Mouse (Mus musculus) hindbrain, embryonic 10.5 days (tissue): ENCODE results near the gene Prnp. TPM values are rescaled to one million over a fixed set of nuclear protein-coding genes. Genes with fewer than 3 reads are reported as not detected.

Source experiments
- DNase-seq: peaks from one replicate; pipeline ENCODE4 v3.0.0-alpha.2; 2017; ENCODE audit warnings: low spot score
- H3K27ac ChIP-seq: fragments of 300-500 bp; sonication (generic); 2 replicates; pipeline ENCODE4 v1.5.1; 2016; ENCODE audit warnings: mild to moderate bottlenecking, moderate library complexity
- H3K27me3 ChIP-seq: fragments of 300-500 bp; sonication (generic); 2 replicates; pipeline ENCODE4 v1.6.1; 2016; ENCODE audit warnings: mild to moderate bottlenecking; ENCODE audit not compliant: poor library complexity, insufficient read depth, severe bottlenecking
- H3K36me3 ChIP-seq: fragments of 300-500 bp; sonication (generic); 2 replicates; pipeline ENCODE4 v1.6.1; 2016; ENCODE audit warnings: mild to moderate bottlenecking, moderate library complexity
- H3K4me1 ChIP-seq: fragments of 300-500 bp; sonication (generic); replicated peaks from 2 replicates; pipeline ENCODE4 v1.6.1; 2016; ENCODE audit warnings: mild to moderate bottlenecking
- H3K4me3 ChIP-seq: fragments of 300-500 bp; sonication (generic); 2 replicates; pipeline ENCODE4 v1.5.1; 2016; ENCODE audit warnings: mild to moderate bottlenecking, moderate library complexity
- H3K9me3 ChIP-seq: fragments of 300-500 bp; sonication (generic); 2 replicates; pipeline ENCODE4 v1.6.1; 2016; ENCODE audit warnings: mild to moderate bottlenecking, moderate library complexity
- WGBS: fragments of 180-500 bp; shearing (Covaris S2); methylation state at CpG from one replicate; pipeline ENCODE4 v1.1.7; 2016; 5-methylcytosine and 5-hydroxymethylcytosine counted together
- polyA plus RNA-seq: library from polyadenylated mRNA; unstranded; fragments of >200 nt; fragmentation: Nextera tagmentation; extraction: Ambion mirVana; gene quantifications from 2 replicates; pipeline ENCODE4 v1.2.1, GENCODE M21; 2016

Prnp gene
- 21.0 and 43.7 TPM in 2 replicates for polyA plus RNA-seq

- DNase-seq, result peak; percentile 92
- H3K27me3 ChIP-seq, result peaks cover 7% of the 10 kb centered on the region; the same call in 1 of the 2 replicates
- H3K36me3 ChIP-seq, result no peaks in the 10 kb centered on the region
- peaks cover 33% of the 10 kb centered on the region for H3K4me1 ChIP-seq
- peak within 1 kb of the TSS; percentile 79 for H3K4me3 ChIP-seq
- WGBS, result 5% methylated on average over 51 of the region's 52 CpGs
- H3K27ac ChIP-seq, result peak within 1 kb of the TSS; percentile 91
- H3K9me3 ChIP-seq, result no peaks in the 10 kb centered on the region
Measured at GRCm38 (mm10) chr2:131909683-131910572, at the start of gene Prnp, which contains the start of gene Prn. Prnp (plus strand) TSS chr2:131909928. Prn (plus strand) TSS chr2:131909957.

DNA sequence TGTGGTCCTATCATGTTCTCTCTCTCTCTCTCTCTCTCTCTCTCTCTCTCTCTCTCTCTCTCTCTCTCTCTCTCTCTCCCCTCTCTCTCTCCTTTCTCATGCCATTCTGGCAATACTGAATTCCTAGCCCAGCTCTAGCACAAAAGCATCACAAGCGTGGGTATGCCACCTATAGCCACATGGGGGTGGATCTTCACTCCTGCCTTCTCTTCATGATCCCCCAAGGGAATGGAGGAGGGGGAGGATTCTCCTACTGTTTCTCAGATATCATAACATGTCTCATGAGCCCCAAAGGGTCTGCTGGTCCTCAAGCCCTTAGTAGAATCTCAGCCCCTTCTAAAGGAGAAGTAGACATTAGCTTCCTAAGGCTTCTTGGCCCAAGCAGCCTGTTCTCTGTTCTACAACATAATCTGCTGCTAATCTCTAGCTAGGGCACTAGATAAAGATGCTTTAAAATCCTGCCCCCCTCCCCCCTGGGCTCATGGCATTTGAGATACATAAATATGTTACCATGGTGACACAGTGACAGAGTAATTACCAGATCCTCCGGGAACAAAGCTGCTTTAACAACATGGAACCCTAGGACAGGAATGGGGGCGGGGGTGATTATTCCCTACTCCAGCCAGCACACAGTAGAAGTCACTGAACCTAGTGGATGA, 47.0 kb upstream of the Prnp start:
- Histone ChIP-seq H3K9me3 (no peaks in the 10 kb centered on the region), H3K4me3 (no peak overlapping the region), H3K27ac (peak overlapping the region; percentile 64; the same call in 1 of the 2 replicates), H3K36me3 (no peaks in the 10 kb centered on the region), H3K27me3 (no peaks in the 10 kb centered on the region), H3K4me1 (peaks cover 32% of the 10 kb centered on the region)
- peak; percentile 20 for DNase-seq
- 55% methylated on average over 3 of the region's 3 CpGs for WGBS

DNA sequence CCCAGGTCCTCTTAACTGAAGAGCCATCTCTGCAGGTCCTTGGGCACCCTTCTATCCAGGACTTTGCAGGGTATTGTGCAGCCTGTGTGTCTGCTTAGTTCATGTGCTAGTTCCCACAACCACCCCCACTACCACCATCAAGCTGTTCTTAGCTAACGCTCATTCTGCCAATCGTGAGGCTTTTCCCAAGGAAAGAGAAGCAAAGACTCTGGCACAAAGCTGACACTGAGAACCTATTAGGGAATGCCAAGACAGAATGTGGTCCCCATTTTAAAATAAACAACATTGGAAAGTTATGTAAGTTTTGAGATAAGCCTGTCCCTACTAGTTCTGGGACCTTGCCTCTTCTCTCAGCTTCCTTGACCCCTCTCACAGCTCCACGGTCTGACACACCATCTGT, 46.3 kb upstream of the Prnp start:
- no peaks in the 10 kb centered on the region for H3K27me3 ChIP-seq
- WGBS, result 79% methylated on average over 3 of the region's 3 CpGs
- H3K36me3 ChIP-seq, result no peaks in the 10 kb centered on the region
- peaks cover 29% of the 10 kb centered on the region for H3K4me1 ChIP-seq
- no peak for DNase-seq
- H3K4me3 ChIP-seq, result no peak overlapping the region
- no peaks in the 10 kb centered on the region for H3K9me3 ChIP-seq
- peak overlapping the region; percentile 35; the same call in 1 of the 2 replicates for H3K27ac ChIP-seq

GRCm38 (mm10) chr2:131864262-131864796, 45.4 kb upstream of the Prnp start:
- H3K4me3 ChIP-seq, result no peak overlapping the region
- H3K4me1 ChIP-seq, result peaks cover 28% of the 10 kb centered on the region
- H3K27me3 ChIP-seq, result no peaks in the 10 kb centered on the region
- H3K27ac ChIP-seq, result no peak overlapping the region
- DNase-seq, result no peak
- WGBS, result 89% methylated on average over 2 of the region's 2 CpGs
- no peaks in the 10 kb centered on the region for H3K9me3 ChIP-seq
- H3K36me3 ChIP-seq, result no peaks in the 10 kb centered on the region

DNA sequence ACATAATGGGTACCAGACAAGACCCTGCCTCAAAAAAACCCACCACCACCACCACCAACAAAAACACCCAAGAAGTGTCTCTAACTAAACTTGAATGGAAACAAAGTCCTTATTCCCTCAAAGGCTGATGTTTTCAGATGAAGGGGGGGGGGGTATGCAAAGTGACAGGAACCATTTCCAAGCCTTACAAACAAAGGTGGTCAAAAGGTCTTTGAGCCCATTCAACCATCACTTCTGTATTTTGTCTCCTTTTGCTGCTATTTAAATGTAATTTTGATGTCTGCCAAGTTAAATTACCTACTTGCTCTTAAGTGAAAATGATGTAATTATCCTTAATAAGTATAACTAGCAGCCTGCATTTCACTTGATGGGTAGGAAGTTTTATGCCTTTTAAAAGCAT, 43.1 kb upstream of the Prnp start:
- Histone ChIP-seq H3K27me3 (no peaks in the 10 kb centered on the region), H3K4me1 (peaks cover 28% of the 10 kb centered on the region), H3K9me3 (0 out of 2 replicates have a peak, but pooled peaks cover 2% of the 10 kb centered on the region), H3K27ac (no peak overlapping the region), H3K4me3 (no peak overlapping the region), H3K36me3 (no peaks in the 10 kb centered on the region)
- DNase-seq, result no peak

DNA sequence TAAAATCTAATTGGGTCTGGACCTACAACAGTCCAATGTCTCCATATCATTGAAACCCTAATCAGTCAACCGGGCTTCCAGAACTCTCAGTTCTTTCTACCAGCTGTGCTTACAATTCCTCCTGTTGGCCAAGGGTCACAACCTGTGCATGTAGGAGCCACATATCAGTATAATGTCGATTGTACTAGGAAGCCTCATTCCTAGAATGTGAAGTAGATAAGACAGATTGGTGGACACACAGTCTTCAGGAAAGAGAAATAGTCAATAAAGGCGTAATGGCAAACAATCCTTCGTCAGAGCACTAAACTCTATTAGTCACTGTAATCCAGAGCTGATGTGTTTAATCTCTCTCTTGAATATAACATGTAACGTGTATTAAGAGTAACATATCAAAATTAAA, 40.7 kb upstream of the Prnp start:
- Histone ChIP-seq H3K9me3 (0 out of 2 replicates have a peak, but pooled peaks cover 3% of the 10 kb centered on the region), H3K36me3 (no peaks in the 10 kb centered on the region), H3K27me3 (no peaks in the 10 kb centered on the region), H3K4me1 (peaks cover 10% of the 10 kb centered on the region; the same call in 1 of the 2 replicates), H3K27ac (no peak overlapping the region), H3K4me3 (no peak overlapping the region)
- no peak for DNase-seq
- 91% methylated on average over 5 of the region's 5 CpGs for WGBS

GRCm38 (mm10) chr2:131873376-131873775, 36.4 kb upstream of the Prnp start:
- DNase-seq, result no peak
- Histone ChIP-seq H3K36me3 (no peaks in the 10 kb centered on the region), H3K4me3 (no peak overlapping the region), H3K9me3 (0 out of 2 replicates have a peak, but pooled peaks cover 3% of the 10 kb centered on the region), H3K27me3 (no peaks in the 10 kb centered on the region), H3K27ac (no peak overlapping the region), H3K4me1 (no peaks in the 10 kb centered on the region)
- 84% methylated on average over 1 of the region's 1 CpGs for WGBS

DNA sequence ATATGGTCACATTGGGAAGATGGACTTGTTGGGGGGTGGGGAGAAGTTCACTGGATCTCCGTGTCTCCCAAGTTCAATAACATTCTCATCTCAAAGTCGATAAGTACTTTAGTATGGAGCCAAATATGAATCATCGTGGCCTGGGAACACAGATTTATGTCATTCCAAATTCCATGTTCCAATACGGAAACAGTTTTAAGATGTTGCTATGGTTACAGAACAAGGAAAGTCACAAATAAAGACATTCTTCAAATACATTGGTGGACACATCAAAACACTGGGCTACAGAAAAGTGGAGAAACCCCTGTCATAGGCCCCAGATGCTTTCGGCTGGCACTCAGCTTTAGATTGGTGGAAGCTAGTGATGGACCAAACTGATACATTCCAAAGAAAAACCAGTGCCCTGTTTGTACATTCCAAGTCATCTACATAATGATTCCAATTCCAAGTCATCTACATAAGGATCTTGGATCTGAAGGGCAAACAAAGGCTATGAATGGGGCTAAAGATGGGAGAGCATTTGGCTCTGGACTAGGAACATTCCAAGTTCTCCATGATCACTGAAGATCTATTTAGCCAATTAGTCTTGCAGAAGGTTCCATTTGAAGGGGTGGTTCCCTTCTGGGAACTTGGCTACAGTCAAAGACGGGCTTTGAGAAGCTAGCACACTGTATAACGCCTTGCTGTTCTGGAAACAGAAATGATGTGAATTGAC, 33.0 kb upstream of the Prnp start:
- no peak for DNase-seq
- H3K4me1 ChIP-seq, result 0 out of 2 replicates have a peak, but pooled peaks cover 2% of the 10 kb centered on the region
- H3K27ac ChIP-seq, result no peak overlapping the region
- H3K36me3 ChIP-seq, result no peaks in the 10 kb centered on the region
- 0 out of 2 replicates have a peak, but pooled peaks cover under 1% of the 10 kb centered on the region for H3K9me3 ChIP-seq
- H3K4me3 ChIP-seq, result no peak overlapping the region
- H3K27me3 ChIP-seq, result no peaks in the 10 kb centered on the region
- 95% methylated on average over 7 of the region's 7 CpGs for WGBS

- Histone ChIP-seq H3K4me1 (peaks cover 21% of the 10 kb centered on the region), H3K27ac (no peak overlapping the region), H3K4me3 (no peak overlapping the region), H3K9me3 (no peaks in the 10 kb centered on the region), H3K36me3 (no peaks in the 10 kb centered on the region), H3K27me3 (no peaks in the 10 kb centered on the region)
- 59% methylated on average over 4 of the region's 4 CpGs for WGBS
- DNase-seq, result no peak
Measured at GRCm38 (mm10) chr2:131881766-131882165, 28.0 kb upstream of the Prnp start.

DNA sequence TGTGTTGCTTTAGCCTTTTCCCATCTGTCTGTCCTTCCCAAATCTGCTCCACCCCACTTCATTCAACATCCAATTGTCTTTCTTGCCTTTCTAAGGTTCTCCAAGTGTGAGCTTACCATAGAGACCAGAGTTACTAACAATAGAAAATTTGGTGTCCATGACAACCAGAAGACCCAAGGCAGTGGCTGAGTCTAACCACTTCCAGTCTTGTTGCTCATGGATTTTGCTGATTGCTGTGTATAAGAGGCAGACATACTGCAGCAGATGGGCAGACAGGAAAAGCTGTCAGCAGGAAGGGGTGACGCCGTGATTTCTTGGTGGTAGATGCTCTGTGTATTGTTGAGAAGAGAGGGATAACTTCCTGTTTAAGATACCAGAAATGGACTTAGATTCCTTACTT, 26.6 kb upstream of the Prnp start:
- peak overlapping the region; percentile 62; the same call in 1 of the 2 replicates for H3K27ac ChIP-seq
- no peak for DNase-seq

GRCm38 (mm10) chr2:131886503-131887160, 23.1 kb upstream of the Prnp start:
- H3K4me3 ChIP-seq, result no peak overlapping the region
- H3K27me3 ChIP-seq, result no peaks in the 10 kb centered on the region
- H3K9me3 ChIP-seq, result no peaks in the 10 kb centered on the region
- H3K36me3 ChIP-seq, result no peaks in the 10 kb centered on the region
- peaks cover 32% of the 10 kb centered on the region for H3K4me1 ChIP-seq
- DNase-seq, result no peak
- 89% methylated on average over 6 of the region's 6 CpGs for WGBS
- no peak overlapping the region for H3K27ac ChIP-seq

More for the DNA sequence above, 26.6 kb upstream of the Prnp start:
- peaks cover 21% of the 10 kb centered on the region for H3K4me1 ChIP-seq
- 65% methylated on average over 2 of the region's 2 CpGs for WGBS
- H3K9me3 ChIP-seq, result no peaks in the 10 kb centered on the region
- no peaks in the 10 kb centered on the region for H3K36me3 ChIP-seq
- H3K4me3 ChIP-seq, result no peak overlapping the region
- H3K27me3 ChIP-seq, result no peaks in the 10 kb centered on the region

DNA sequence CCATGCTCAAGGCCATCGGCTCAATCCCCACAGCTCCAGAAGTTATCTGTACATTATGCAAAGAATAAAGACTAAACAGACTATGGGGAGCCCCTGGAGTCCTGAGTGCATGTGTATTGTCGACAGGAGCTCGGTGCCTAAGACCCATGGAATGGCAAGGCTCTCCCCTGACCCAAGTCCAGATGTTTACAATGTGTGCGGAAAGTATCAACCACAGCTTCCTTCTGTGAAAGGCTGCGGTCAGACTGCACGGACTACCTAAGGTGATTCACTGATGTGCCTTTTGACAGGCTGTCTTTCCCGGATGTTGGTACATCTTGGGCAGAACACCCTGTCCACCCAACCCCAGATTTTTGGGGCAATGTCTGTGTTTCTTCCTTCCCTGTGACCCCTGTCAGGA, 21.5 kb upstream of the Prnp start:
- WGBS, result 81% methylated on average over 7 of the region's 7 CpGs

More for the DNA sequence above, 21.5 kb upstream of the Prnp start:
- no peak for DNase-seq
- H3K4me3 ChIP-seq, result no peak overlapping the region
- H3K27me3 ChIP-seq, result no peaks in the 10 kb centered on the region
- peaks cover 31% of the 10 kb centered on the region for H3K4me1 ChIP-seq
- no peaks in the 10 kb centered on the region for H3K9me3 ChIP-seq
- H3K27ac ChIP-seq, result no peak overlapping the region
- H3K36me3 ChIP-seq, result no peaks in the 10 kb centered on the region
